Mouse (Mus musculus) lung, adult 2 months (tissue): Measurements from ENCODE around the gene Arhgdia.

Source experiments
- CTCF ChIP-seq: fragments of 200-500 bp; IDR thresholded peaks from 2 replicates; pipeline ENCODE4 v1.5.1; 2011; ENCODE audit warnings: mild to moderate bottlenecking, low read length, control low read depth; ENCODE audit not compliant: insufficient read depth
- POLR2A ChIP-seq: fragments of 200-500 bp; IDR thresholded peaks from 2 replicates; pipeline ENCODE4 v1.6.1; 2011; ENCODE audit warnings: low read depth, mild to moderate bottlenecking, control low read depth, low read length, borderline replicate concordance; ENCODE audit errors: extremely low read depth

DNA sequence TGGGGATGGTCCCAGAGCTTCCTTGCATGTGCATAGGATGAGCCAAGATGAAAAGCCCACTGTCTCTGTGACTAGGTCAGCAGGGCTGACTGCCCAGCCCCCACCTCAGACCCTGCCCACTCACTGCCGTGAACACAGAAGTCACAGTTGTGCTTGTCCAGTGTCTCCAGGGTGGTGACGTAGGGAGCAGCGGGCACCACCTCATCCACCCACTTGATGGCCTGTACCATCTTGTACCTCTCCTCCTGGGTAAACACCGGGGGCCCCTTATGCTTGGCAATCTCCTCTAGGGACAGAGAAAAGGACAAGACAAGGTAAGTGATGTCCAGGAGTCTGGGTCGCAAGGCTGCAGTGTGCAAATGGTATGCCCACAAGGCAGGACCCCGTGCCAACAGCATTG, 33.7 kb upstream of the Arhgdia start:
- no peak for TF ChIP-seq POLR2A
- TF ChIP-seq CTCF: no peak
